Mouse (Mus musculus): ENCODE results near the gene Adam15. TPM values are rescaled to one million over a fixed set of nuclear protein-coding genes. Genes with fewer than 3 reads are reported as not detected.

Adam15 gene
- polyA plus RNA-seq, 1 experiment from 2014 or later, result 23.2 TPM

GRCm38 (mm10) chr3:89296761-89297396 is 52.9 kb downstream of the Adam15 start:
- Histone ChIP-seq H3K9me3 (ENCODE audit: control insufficient read depth, low read length) (no peaks in the 10 kb centered on the region), H3K36me3 (ENCODE audit: control insufficient read depth, insufficient read depth, low read length) (no peaks in the 10 kb centered on the region), H3K9ac (ENCODE audit: low read depth, low read length) (no peak overlapping the region), H3K4me3 (ENCODE audit: low read depth, low read length) (no peak overlapping the region), H3K4me2 (no peak overlapping the region), H3K27ac (ENCODE audit: low read depth, low read length) (peak overlapping the region; percentile 7; the same call in 1 of the 2 replicates), H3K4me1 (replicated peaks; ENCODE audit: control insufficient read depth, insufficient read depth, low read length) (peaks cover 3% of the 10 kb centered on the region; the same call in 1 of the 2 replicates), H3K27me3 (replicated peaks; ENCODE audit: control insufficient read depth, insufficient read depth, low read length) (peaks cover 2% of the 10 kb centered on the region; the same call in 1 of the 2 replicates)
- DNase-seq (ENCODE audit: low spot score) (no peak), ATAC-seq (replicated peaks; ENCODE audit: low FRiP score) (no peak)
- WGBS, result 76% methylated on average over 11 of the region's 11 CpGs

DNA sequence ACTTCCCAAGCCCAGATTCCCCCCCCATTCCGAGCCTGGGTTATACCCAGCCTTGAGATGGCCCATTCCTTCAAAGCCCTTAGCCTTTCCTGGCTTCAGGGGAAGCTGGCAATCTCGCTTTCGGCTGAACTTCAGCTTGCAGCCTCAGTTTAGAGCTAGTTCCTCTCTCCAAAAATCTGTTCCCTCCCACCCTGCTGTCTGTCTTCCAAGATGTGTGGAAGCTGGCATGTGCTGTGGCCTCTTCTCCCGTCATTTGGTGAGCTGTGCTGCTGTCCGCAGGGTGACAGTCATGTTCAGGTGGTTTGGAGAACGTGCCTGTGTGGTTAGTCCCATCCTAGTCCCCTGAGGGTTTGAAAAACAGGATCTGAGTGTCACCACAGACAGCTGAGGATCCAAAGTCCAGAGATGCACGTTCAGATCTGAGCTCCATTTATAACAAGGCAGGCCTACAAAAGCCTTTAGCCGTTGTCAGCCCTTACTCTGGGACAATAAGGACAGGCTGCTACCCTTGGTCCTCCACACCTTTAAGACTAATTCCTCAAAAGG is 54.0 kb downstream of the Adam15 start:
- no peak overlapping the region for H3K27ac ChIP-seq (ENCODE audit: low read depth, low read length)
- ATAC-seq (replicated peaks; ENCODE audit: low FRiP score) (no peak), DNase-seq (ENCODE audit: low spot score) (no peak)
- no peak overlapping the region for H3K9ac ChIP-seq (ENCODE audit: low read depth, low read length)
- H3K4me2 ChIP-seq, result no peak overlapping the region
- no peaks in the 10 kb centered on the region for H3K36me3 ChIP-seq (ENCODE audit: control insufficient read depth, insufficient read depth, low read length)
- peaks cover 3% of the 10 kb centered on the region; the same call in 1 of the 2 replicates for H3K4me1 ChIP-seq (replicated peaks; ENCODE audit: control insufficient read depth, insufficient read depth, low read length)
- H3K27me3 ChIP-seq (replicated peaks; ENCODE audit: control insufficient read depth, insufficient read depth, low read length), result peaks cover 2% of the 10 kb centered on the region; the same call in 1 of the 2 replicates
- 69% methylated on average over 8 of the region's 8 CpGs for WGBS
- no peak overlapping the region for H3K4me3 ChIP-seq (ENCODE audit: low read depth, low read length)
- H3K9me3 ChIP-seq (ENCODE audit: control insufficient read depth, low read length), result no peaks in the 10 kb centered on the region

- no peak for ATAC-seq (replicated peaks; ENCODE audit: low FRiP score)
- H3K27me3 ChIP-seq (replicated peaks; ENCODE audit: control insufficient read depth, insufficient read depth, low read length), result peaks cover 2% of the 10 kb centered on the region; the same call in 1 of the 2 replicates
- 74% methylated on average over 5 of the region's 5 CpGs for WGBS
- no peaks in the 10 kb centered on the region; the same call in 1 of the 2 replicates for H3K4me1 ChIP-seq (replicated peaks; ENCODE audit: control insufficient read depth, insufficient read depth, low read length)
- H3K9ac ChIP-seq (ENCODE audit: low read depth, low read length), result no peak overlapping the region
- no peak for DNase-seq (ENCODE audit: low spot score)
- H3K9me3 ChIP-seq (ENCODE audit: control insufficient read depth, low read length), result no peaks in the 10 kb centered on the region
- no peak overlapping the region for H3K4me3 ChIP-seq (ENCODE audit: low read depth, low read length)
- H3K27ac ChIP-seq (ENCODE audit: low read depth, low read length), result no peak overlapping the region
- no peak overlapping the region for H3K4me2 ChIP-seq
- H3K36me3 ChIP-seq (ENCODE audit: control insufficient read depth, insufficient read depth, low read length), result no peaks in the 10 kb centered on the region
Measured at GRCm38 (mm10) chr3:89294195-89294594, 55.6 kb downstream of the Adam15 start.

DNA sequence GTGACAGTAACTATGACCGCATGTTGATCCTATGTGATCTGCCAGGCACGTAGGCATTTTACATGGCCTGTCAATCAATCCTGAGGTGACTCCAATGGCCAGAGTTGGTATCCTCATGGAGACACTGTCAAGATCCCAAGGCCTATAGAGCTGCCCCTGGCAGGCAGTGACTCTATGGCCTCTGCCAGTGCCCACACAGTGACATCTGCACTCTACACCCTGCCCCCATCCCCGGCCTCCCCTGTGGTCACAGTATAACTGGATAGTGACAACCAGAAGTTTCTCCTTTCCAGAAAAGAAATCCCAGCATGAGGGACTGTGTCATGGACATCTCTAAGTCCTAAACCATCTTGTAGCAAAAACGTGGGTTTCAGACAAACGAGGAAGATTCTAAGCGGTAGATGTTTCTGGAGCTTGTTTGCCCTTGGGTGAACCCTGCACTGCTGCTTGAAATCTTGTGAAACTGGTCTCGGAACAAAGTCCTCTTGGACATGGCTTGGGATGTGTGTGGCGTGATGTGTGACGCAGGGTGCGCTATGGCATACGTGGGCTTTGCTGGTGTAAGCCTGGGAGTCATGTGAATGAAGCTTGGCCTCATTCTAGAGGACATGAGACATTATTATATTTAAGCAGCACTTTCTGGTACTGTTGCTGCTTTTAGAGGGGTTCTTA is 56.4 kb downstream of the Adam15 start:
- H3K27ac ChIP-seq (ENCODE audit: low read depth, low read length), result no peak overlapping the region
- no peak overlapping the region for H3K4me3 ChIP-seq (ENCODE audit: low read depth, low read length)
- H3K4me2 ChIP-seq, result no peak overlapping the region
- H3K36me3 ChIP-seq (ENCODE audit: control insufficient read depth, insufficient read depth, low read length), result no peaks in the 10 kb centered on the region
- WGBS, result 83% methylated on average over 11 of the region's 11 CpGs
- no peak overlapping the region for H3K9ac ChIP-seq (ENCODE audit: low read depth, low read length)
- no peaks in the 10 kb centered on the region for H3K9me3 ChIP-seq (ENCODE audit: control insufficient read depth, low read length)
- DNase-seq (ENCODE audit: low spot score), result no peak
- ATAC-seq (replicated peaks; ENCODE audit: low FRiP score), result no peak
- no peaks in the 10 kb centered on the region; the same call in 1 of the 2 replicates for H3K4me1 ChIP-seq (replicated peaks; ENCODE audit: control insufficient read depth, insufficient read depth, low read length)
- 0 out of 2 replicates have a peak, but pooled peaks cover 4% of the 10 kb centered on the region for H3K27me3 ChIP-seq (replicated peaks; ENCODE audit: control insufficient read depth, insufficient read depth, low read length)

DNA sequence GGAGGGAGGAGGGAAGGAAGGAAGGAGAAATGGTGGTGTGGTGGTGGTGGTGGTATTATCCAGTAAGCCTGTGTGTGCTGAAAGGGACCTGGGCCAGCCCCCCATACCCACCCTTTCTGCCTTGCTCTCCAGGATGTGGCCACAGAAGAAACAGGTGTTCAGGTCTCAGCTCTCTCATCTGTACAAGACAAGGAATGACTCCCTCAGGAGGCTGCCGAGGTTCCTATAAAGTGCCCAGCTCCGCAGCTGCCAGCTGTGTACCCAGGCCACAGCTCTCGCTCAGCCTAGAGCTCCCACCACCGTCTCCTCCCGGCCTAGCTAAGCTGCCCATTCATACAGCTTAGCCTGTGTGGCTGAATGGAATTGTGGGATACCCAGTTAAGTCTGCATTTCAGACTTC is 57.5 kb downstream of the Adam15 start:
- H3K9me3 ChIP-seq (ENCODE audit: control insufficient read depth, low read length), result no peaks in the 10 kb centered on the region
- no peak overlapping the region for H3K27ac ChIP-seq (ENCODE audit: low read depth, low read length)
- H3K4me1 ChIP-seq (replicated peaks; ENCODE audit: control insufficient read depth, insufficient read depth, low read length), result no peaks in the 10 kb centered on the region; the same call in 1 of the 2 replicates
- H3K4me3 ChIP-seq (ENCODE audit: low read depth, low read length), result no peak overlapping the region
- H3K9ac ChIP-seq (ENCODE audit: low read depth, low read length), result no peak overlapping the region
- no peaks in the 10 kb centered on the region for H3K36me3 ChIP-seq (ENCODE audit: control insufficient read depth, insufficient read depth, low read length)
- ATAC-seq (replicated peaks; ENCODE audit: low FRiP score) (no peak), DNase-seq (ENCODE audit: low spot score) (no peak)
- no peak overlapping the region for H3K4me2 ChIP-seq
- 0 out of 2 replicates have a peak, but pooled peaks cover 2% of the 10 kb centered on the region for H3K27me3 ChIP-seq (replicated peaks; ENCODE audit: control insufficient read depth, insufficient read depth, low read length)
- WGBS, result 82% methylated on average over 5 of the region's 5 CpGs

DNA sequence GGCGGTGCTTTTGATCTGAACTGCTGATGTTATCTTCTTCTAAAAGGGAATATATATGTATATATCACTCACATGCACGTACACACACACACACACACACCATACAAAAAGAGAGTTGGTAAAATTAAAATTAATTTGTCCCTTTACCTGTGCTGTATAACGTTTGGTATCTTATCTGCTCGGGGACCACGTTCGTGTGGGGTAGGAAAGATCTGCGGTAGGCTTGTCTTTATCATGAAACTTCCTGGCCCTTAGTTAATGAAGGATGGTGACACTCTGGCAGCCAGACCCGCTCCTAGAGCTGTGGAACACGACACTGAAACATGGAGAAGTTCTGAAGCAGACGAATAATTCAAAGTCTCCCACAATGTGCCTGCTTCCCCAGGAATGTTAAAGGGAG is 57.9 kb downstream of the Adam15 start:
- no peaks in the 10 kb centered on the region for H3K9me3 ChIP-seq (ENCODE audit: control insufficient read depth, low read length)
- ATAC-seq (replicated peaks; ENCODE audit: low FRiP score), result no peak
- 35% methylated on average over 10 of the region's 10 CpGs for WGBS
- DNase-seq (ENCODE audit: low spot score), result no peak
- H3K9ac ChIP-seq (ENCODE audit: low read depth, low read length), result no peak overlapping the region
- no peak overlapping the region for H3K4me3 ChIP-seq (ENCODE audit: low read depth, low read length)
- H3K27me3 ChIP-seq (replicated peaks; ENCODE audit: control insufficient read depth, insufficient read depth, low read length), result 0 out of 2 replicates have a peak, but pooled peaks cover 2% of the 10 kb centered on the region
- H3K4me2 ChIP-seq, result no peak overlapping the region
- H3K4me1 ChIP-seq (replicated peaks; ENCODE audit: control insufficient read depth, insufficient read depth, low read length), result no peaks in the 10 kb centered on the region; the same call in 1 of the 2 replicates
- no peaks in the 10 kb centered on the region for H3K36me3 ChIP-seq (ENCODE audit: control insufficient read depth, insufficient read depth, low read length)
- no peak overlapping the region for H3K27ac ChIP-seq (ENCODE audit: low read depth, low read length)

Other genes with a start within 250 kb of the Adam15 start
- gene Gm43738, start 248.9 kb downstream of the Adam15 start, polyA plus RNA-seq (2014; fragmentation: Nextera tagmentation; extraction: Ambion mirVana), result 0.14 TPM in 1 of 2 replicates, not detected in the other
- 284 and 300 TPM in 2 replicates for gene Fdps, start 248.0 kb downstream of the Adam15 start, polyA plus RNA-seq (2014; fragmentation: Nextera tagmentation; extraction: Ambion mirVana)
- gene Pklr, start 213.9 kb downstream of the Adam15 start, polyA plus RNA-seq (2014; fragmentation: Nextera tagmentation; extraction: Ambion mirVana), result 117 and 144 TPM in 2 replicates
- 1.2 and 1.6 TPM in 2 replicates for gene Hcn3, start 189.8 kb downstream of the Adam15 start, polyA plus RNA-seq (2014; fragmentation: Nextera tagmentation; extraction: Ambion mirVana)
- gene Clk2, start 185.2 kb downstream of the Adam15 start, polyA plus RNA-seq (2014; fragmentation: Nextera tagmentation; extraction: Ambion mirVana), result 18.8 and 22.8 TPM in 2 replicates
- 110 and 116 TPM in 2 replicates for gene Scamp3, start 172.5 kb downstream of the Adam15 start, polyA plus RNA-seq (2014; fragmentation: Nextera tagmentation; extraction: Ambion mirVana)
- 12.7 and 13.5 TPM in 2 replicates for gene Fam189b, start 166.9 kb downstream of the Adam15 start, polyA plus RNA-seq (2014; fragmentation: Nextera tagmentation; extraction: Ambion mirVana)
- 38.5 and 42.1 TPM in 2 replicates for gene Gba, start 147.1 kb downstream of the Adam15 start, polyA plus RNA-seq (2014; fragmentation: Nextera tagmentation; extraction: Ambion mirVana)
- 3.2 and 5.9 TPM in 2 replicates for gene Thbs3, start 134.8 kb downstream of the Adam15 start, polyA plus RNA-seq (2014; fragmentation: Nextera tagmentation; extraction: Ambion mirVana)
- gene Mtx1, start 122.9 kb downstream of the Adam15 start, polyA plus RNA-seq (2014; fragmentation: Nextera tagmentation; extraction: Ambion mirVana), result 219 and 241 TPM in 2 replicates
- 0.30 and 0.62 TPM in 2 replicates for gene Muc1, start 120.9 kb downstream of the Adam15 start, polyA plus RNA-seq (2014; fragmentation: Nextera tagmentation; extraction: Ambion mirVana)
- 246 and 251 TPM in 2 replicates for gene Krtcap2, start 104.0 kb downstream of the Adam15 start, polyA plus RNA-seq (2014; fragmentation: Nextera tagmentation; extraction: Ambion mirVana)
- 0.97 and 1.7 TPM in 2 replicates for gene Trim46, start 103.7 kb downstream of the Adam15 start, polyA plus RNA-seq (2014; fragmentation: Nextera tagmentation; extraction: Ambion mirVana)
- 106 and 118 TPM in 2 replicates for gene Dpm3, start 90.6 kb downstream of the Adam15 start, polyA plus RNA-seq (2014; fragmentation: Nextera tagmentation; extraction: Ambion mirVana)
- 25.3 and 31.5 TPM in 2 replicates for gene Slc50a1, start 79.4 kb downstream of the Adam15 start, polyA plus RNA-seq (2014; fragmentation: Nextera tagmentation; extraction: Ambion mirVana)
- 11.4 and 11.8 TPM in 2 replicates for gene Efna1, start 68.9 kb downstream of the Adam15 start, polyA plus RNA-seq (2014; fragmentation: Nextera tagmentation; extraction: Ambion mirVana)
- 2.1 and 3.9 TPM in 2 replicates for gene Efna3, start 27.0 kb downstream of the Adam15 start, polyA plus RNA-seq (2014; fragmentation: Nextera tagmentation; extraction: Ambion mirVana)
- 6.5 and 6.9 TPM in 2 replicates for gene Efna4, start 12.0 kb downstream of the Adam15 start, polyA plus RNA-seq (2014; fragmentation: Nextera tagmentation; extraction: Ambion mirVana)
- 0.10 TPM in 1 of 2 replicates, not detected in the other for gene Dcst2, start 12.0 kb upstream of the Adam15 start, polyA plus RNA-seq (2014; fragmentation: Nextera tagmentation; extraction: Ambion mirVana)
- gene Dcst1, start 15.3 kb upstream of the Adam15 start, polyA plus RNA-seq (2014; fragmentation: Nextera tagmentation; extraction: Ambion mirVana), result not detected in 2 replicates
- 1.5 and 2.1 TPM in 2 replicates for gene Zbtb7b, start 44.8 kb upstream of the Adam15 start, polyA plus RNA-seq (2014; fragmentation: Nextera tagmentation; extraction: Ambion mirVana)
- not detected in 2 replicates for gene Lenep, start 52.8 kb upstream of the Adam15 start, polyA plus RNA-seq (2014; fragmentation: Nextera tagmentation; extraction: Ambion mirVana)
- gene Flad1, start 61.9 kb upstream of the Adam15 start, polyA plus RNA-seq (2014; fragmentation: Nextera tagmentation; extraction: Ambion mirVana), result 34.3 and 37.8 TPM in 2 replicates
- gene Cks1b, start 68.4 kb upstream of the Adam15 start, polyA plus RNA-seq (2014; fragmentation: Nextera tagmentation; extraction: Ambion mirVana), result 498 and 502 TPM in 2 replicates
- 72.8 and 75.6 TPM in 2 replicates for gene Shc1, start 68.4 kb upstream of the Adam15 start, polyA plus RNA-seq (2014; fragmentation: Nextera tagmentation; extraction: Ambion mirVana)
- gene Pygo2, start 80.2 kb upstream of the Adam15 start, polyA plus RNA-seq (2014; fragmentation: Nextera tagmentation; extraction: Ambion mirVana), result 35.5 and 37.7 TPM in 2 replicates
- 8.3 and 8.7 TPM in 2 replicates for gene Pbxip1, start 86.7 kb upstream of the Adam15 start, polyA plus RNA-seq (2014; fragmentation: Nextera tagmentation; extraction: Ambion mirVana)
- gene Pmvk, start 104.5 kb upstream of the Adam15 start, polyA plus RNA-seq (2014; fragmentation: Nextera tagmentation; extraction: Ambion mirVana), result 58.0 and 58.3 TPM in 2 replicates
- gene Kcnn3, start 170.2 kb upstream of the Adam15 start, polyA plus RNA-seq (2014; fragmentation: Nextera tagmentation; extraction: Ambion mirVana), result 0.19 and 0.45 TPM in 2 replicates

Data from liver, embryonic 11.5 days (tissue).